Mouse (Mus musculus): ENCODE measurements around the gene Mafb.

DNA sequence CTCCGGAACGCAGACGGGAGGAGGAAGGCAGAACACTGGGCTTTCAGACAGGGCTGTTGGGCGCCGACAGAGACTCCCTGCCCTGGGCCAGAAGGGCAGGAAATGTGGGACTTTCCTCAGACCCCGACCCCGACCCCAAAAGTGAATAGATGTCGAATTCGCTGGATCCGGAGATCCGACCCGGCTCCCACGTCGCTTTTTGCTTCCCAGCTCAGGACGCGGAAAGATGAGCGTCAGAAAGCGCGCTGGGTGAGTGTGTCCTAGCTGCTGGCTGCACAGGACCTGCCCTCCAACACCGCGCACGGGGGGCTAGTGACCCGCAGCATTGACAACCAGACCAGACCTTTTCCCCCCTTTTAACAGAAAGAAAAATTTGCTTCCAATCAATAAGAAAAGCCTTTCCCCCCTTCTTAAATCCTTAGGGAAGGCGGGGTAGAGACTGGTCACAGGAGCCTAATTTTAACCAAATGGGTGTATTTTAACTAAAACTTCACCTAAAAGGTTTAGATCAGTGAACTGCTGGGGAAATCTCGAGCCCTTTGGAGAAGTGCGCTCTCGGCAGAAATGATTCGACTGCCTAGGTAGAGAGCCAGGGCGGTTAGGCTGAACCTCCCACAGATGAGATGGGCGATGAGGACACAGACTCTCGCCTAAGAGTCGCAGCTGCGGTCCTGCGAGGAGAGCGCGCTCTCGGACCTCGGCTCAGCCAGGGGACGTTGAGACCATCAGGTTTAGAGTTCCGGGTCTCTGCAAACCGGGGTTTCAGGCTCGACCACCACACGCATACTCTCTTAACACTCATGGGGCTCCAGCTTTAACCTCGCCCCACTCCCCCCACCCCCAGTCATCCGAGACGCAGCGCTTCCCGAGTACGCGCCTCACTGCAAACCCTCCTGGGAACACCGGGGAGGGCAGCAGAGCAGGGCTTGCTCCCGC lies 1.8 kb upstream of the Mafb start:
- TF ChIP-seq CTCF (conservative IDR thresholded peaks at IDR 0.05; ENCODE audit: insufficient read depth, insufficient read length, low read depth, low read length): no peak
- no peak for TF ChIP-seq POLR2A (IDR thresholded peaks at IDR 0.05; ENCODE audit: low read depth, low read length)

Data from kidney, adult 2 months (tissue).